Mouse (Mus musculus): Measurements from ENCODE around the gene Tmem80. TPM values are rescaled to one million over a fixed set of nuclear protein-coding genes. Genes with fewer than 3 reads are reported as not detected.

The Tmem80 gene
- polyA plus RNA-seq, 2 experiments = 23.4 to 55.6 TPM

DNA sequence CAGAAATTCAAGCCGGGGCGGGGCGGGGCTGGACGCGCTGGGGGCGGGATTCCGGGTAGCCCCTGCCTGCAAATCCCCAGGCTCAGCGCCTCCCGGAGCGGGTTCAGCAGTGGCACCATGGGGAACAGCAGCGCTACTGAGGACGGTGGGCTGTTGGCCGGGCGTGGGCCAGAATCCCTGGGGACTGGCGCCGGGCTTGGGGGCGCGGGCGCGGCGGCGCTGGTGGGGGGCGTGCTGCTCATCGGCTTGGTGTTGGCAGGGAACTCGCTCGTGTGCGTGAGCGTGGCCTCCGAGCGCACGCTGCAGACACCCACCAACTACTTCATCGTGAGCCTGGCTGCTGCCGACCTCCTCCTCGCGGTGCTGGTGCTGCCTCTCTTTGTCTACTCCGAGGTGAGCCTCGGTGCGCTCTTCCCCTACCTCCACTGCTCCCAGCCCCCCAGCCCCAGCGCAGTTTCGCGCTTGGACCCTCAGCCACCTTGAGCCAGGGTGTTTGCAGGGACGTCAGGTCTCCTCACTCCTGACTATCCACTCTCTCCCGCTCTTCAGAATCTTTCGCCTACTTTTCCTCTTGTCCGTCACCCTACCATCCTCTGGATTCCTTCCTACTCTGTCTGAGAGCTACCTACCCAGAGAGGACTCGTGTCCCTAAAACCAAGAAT, 35.5 kb upstream of the Tmem80 start, which contains the start of gene Drd4:
TSS of gene Drd4 (plus strand) at position 86 of the 662 bp plus-strand sequence.
- peak; percentile 37 for DNase-seq (ENCODE audit: low spot score)
- 2% methylated on average over 36 of the region's 46 CpGs for WGBS
- peaks cover 42% of the 10 kb centered on the region for H3K27me3 ChIP-seq (ENCODE audit: control insufficient read depth, insufficient read depth, low read length)

GRCm38 (mm10) chr7:141292583-141293388, 34.8 kb upstream of the Tmem80 start:
- peaks cover 42% of the 10 kb centered on the region for H3K27me3 ChIP-seq (ENCODE audit: control insufficient read depth, insufficient read depth, low read length)
- H3K4me3 ChIP-seq (replicated peaks; ENCODE audit: low read length) = peak overlapping the region; percentile 55
- 0 out of 2 replicates have a peak, but pooled peaks cover 11% of the 10 kb centered on the region for H3K36me3 ChIP-seq (ENCODE audit: control insufficient read depth, insufficient read depth, low read length)
- peak overlapping the region; percentile 63 for H3K9ac ChIP-seq (ENCODE audit: low read depth, low read length, severe bottlenecking)
- no peak overlapping the region for H3K27ac ChIP-seq (replicated peaks; ENCODE audit: low read depth, low read length)
- H3K4me2 ChIP-seq (replicated peaks; ENCODE audit: low read depth, low read length, severe bottlenecking) = peak overlapping the region; percentile 99
- H3K4me1 ChIP-seq (ENCODE audit: control insufficient read depth, insufficient read depth, low read length) = peaks cover 4% of the 10 kb centered on the region; the same call in 1 of the 2 replicates
- no peak for TF ChIP-seq POLR2A (IDR thresholded peaks at IDR 0.05; ENCODE audit: borderline replicate concordance, extremely low read depth, insufficient read depth, insufficient read length)
- no peak for DNase-seq (ENCODE audit: low spot score)
- 46% methylated on average over 15 of the region's 15 CpGs for WGBS
- H3K9me3 ChIP-seq (ENCODE audit: control insufficient read depth, low read length) = no peaks in the 10 kb centered on the region
- no peak for ATAC-seq (ENCODE audit: low FRiP score, low read depth)

More for the DNA sequence above, 35.5 kb upstream of the Tmem80 start, which contains the start of gene Drd4:
- H3K9ac ChIP-seq (ENCODE audit: low read depth, low read length, severe bottlenecking) = peak within 1 kb of the TSS; percentile 63
- peak within 1 kb of the TSS; percentile 99 for H3K4me2 ChIP-seq (replicated peaks; ENCODE audit: low read depth, low read length, severe bottlenecking)
- no peak within 1 kb of the TSS for H3K27ac ChIP-seq (replicated peaks; ENCODE audit: low read depth, low read length)
- H3K36me3 ChIP-seq (ENCODE audit: control insufficient read depth, insufficient read depth, low read length) = 0 out of 2 replicates have a peak, but pooled peaks cover 4% of the 10 kb centered on the region
- TF ChIP-seq POLR2A (IDR thresholded peaks at IDR 0.05; ENCODE audit: borderline replicate concordance, extremely low read depth, insufficient read depth, insufficient read length) = no peak
- H3K4me1 ChIP-seq (ENCODE audit: control insufficient read depth, insufficient read depth, low read length) = peaks cover 4% of the 10 kb centered on the region; the same call in 1 of the 2 replicates
- no peaks in the 10 kb centered on the region for H3K9me3 ChIP-seq (ENCODE audit: control insufficient read depth, low read length)
- peak within 1 kb of the TSS; percentile 55 for H3K4me3 ChIP-seq (replicated peaks; ENCODE audit: low read length)
- peak; percentile 38; the same call in 1 of the 2 replicates for ATAC-seq (ENCODE audit: low FRiP score, low read depth)

DNA sequence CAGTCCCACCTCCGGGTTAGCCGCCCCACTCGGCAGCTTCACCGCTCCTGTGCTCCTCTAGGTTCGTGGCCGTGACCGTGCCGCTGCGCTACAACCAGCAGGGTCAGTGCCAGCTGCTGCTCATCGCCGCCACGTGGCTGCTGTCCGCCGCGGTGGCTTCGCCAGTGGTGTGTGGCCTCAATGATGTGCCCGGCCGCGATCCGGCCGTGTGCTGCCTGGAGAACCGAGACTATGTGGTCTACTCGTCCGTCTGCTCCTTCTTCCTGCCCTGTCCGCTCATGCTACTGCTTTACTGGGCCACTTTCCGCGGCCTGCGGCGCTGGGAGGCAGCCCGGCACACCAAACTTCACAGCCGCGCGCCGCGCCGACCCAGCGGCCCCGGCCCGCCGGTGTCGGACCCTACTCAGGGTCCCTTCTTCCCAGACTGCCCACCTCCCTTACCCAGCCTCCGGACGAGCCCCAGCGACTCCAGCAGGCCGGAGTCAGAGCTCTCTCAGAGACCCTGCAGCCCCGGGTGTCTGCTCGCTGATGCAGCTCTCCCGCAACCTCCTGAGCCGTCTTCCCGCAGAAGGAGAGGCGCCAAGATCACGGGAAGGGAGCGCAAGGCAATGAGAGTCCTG, 33.6 kb upstream of the Tmem80 start:
- no peak for DNase-seq (ENCODE audit: low spot score)
- H3K4me3 ChIP-seq (replicated peaks; ENCODE audit: low read length) = peak overlapping the region; percentile 39
- no peak for TF ChIP-seq POLR2A (IDR thresholded peaks at IDR 0.05; ENCODE audit: borderline replicate concordance, extremely low read depth, insufficient read depth, insufficient read length)
- peaks cover 4% of the 10 kb centered on the region; the same call in 1 of the 2 replicates for H3K4me1 ChIP-seq (ENCODE audit: control insufficient read depth, insufficient read depth, low read length)
- peak overlapping the region; percentile 79 for H3K4me2 ChIP-seq (replicated peaks; ENCODE audit: low read depth, low read length, severe bottlenecking)
- H3K9ac ChIP-seq (ENCODE audit: low read depth, low read length, severe bottlenecking) = peak overlapping the region; percentile 53
- ATAC-seq (ENCODE audit: low FRiP score, low read depth) = peak; percentile 10; the same call in 1 of the 2 replicates
- H3K27ac ChIP-seq (replicated peaks; ENCODE audit: low read depth, low read length) = no peak overlapping the region
- WGBS = under 1% methylated on average over 31 of the region's 53 CpGs
- H3K36me3 ChIP-seq (ENCODE audit: control insufficient read depth, insufficient read depth, low read length) = peaks cover 16% of the 10 kb centered on the region; the same call in 1 of the 2 replicates
- H3K27me3 ChIP-seq (ENCODE audit: control insufficient read depth, insufficient read depth, low read length) = peaks cover 42% of the 10 kb centered on the region
- H3K9me3 ChIP-seq (ENCODE audit: control insufficient read depth, low read length) = no peaks in the 10 kb centered on the region

DNA sequence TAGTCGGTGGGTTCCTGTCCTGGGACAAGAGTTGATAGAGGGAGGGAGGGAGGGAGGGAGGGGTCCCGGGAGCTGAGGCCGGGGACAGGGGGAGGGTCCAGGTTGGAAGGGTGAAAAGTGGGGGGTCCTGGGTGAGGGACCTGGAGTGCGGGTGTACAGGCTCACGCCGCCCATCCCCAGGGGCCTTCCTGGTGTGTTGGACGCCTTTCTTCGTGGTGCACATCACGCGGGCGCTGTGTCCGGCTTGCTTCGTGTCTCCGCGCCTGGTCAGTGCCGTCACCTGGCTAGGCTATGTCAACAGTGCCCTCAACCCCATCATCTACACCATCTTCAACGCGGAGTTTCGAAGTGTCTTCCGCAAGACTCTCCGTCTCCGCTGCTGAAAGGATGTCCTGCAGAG, 33.1 kb upstream of the Tmem80 start:
- no peak for TF ChIP-seq POLR2A (IDR thresholded peaks at IDR 0.05; ENCODE audit: borderline replicate concordance, extremely low read depth, insufficient read depth, insufficient read length)
- Histone ChIP-seq H3K4me2 (replicated peaks; ENCODE audit: low read depth, low read length, severe bottlenecking) (peak overlapping the region; percentile 79), H3K4me1 (ENCODE audit: control insufficient read depth, insufficient read depth, low read length) (peaks cover 4% of the 10 kb centered on the region; the same call in 1 of the 2 replicates), H3K4me3 (replicated peaks; ENCODE audit: low read length) (peak overlapping the region; percentile 39), H3K9ac (ENCODE audit: low read depth, low read length, severe bottlenecking) (peak overlapping the region; percentile 53; the same call in 1 of the 2 replicates), H3K36me3 (ENCODE audit: control insufficient read depth, insufficient read depth, low read length) (peaks cover 16% of the 10 kb centered on the region; the same call in 1 of the 2 replicates), H3K27me3 (ENCODE audit: control insufficient read depth, insufficient read depth, low read length) (peaks cover 42% of the 10 kb centered on the region), H3K9me3 (ENCODE audit: control insufficient read depth, low read length) (no peaks in the 10 kb centered on the region), H3K27ac (replicated peaks; ENCODE audit: low read depth, low read length) (no peak overlapping the region)
- WGBS = 12% methylated on average over 15 of the region's 22 CpGs
- no peak for DNase-seq (ENCODE audit: low spot score)
- ATAC-seq (ENCODE audit: low FRiP score, low read depth) = no peak
